Mouse (Mus musculus): ENCODE results near the gene Apoa4. TPM values are rescaled to one million over a fixed set of nuclear protein-coding genes. Genes with fewer than 3 reads are reported as not detected.

The Apoa4 gene
- polyA plus RNA-seq, 1 experiment from 2014 or later: not detected

DNA sequence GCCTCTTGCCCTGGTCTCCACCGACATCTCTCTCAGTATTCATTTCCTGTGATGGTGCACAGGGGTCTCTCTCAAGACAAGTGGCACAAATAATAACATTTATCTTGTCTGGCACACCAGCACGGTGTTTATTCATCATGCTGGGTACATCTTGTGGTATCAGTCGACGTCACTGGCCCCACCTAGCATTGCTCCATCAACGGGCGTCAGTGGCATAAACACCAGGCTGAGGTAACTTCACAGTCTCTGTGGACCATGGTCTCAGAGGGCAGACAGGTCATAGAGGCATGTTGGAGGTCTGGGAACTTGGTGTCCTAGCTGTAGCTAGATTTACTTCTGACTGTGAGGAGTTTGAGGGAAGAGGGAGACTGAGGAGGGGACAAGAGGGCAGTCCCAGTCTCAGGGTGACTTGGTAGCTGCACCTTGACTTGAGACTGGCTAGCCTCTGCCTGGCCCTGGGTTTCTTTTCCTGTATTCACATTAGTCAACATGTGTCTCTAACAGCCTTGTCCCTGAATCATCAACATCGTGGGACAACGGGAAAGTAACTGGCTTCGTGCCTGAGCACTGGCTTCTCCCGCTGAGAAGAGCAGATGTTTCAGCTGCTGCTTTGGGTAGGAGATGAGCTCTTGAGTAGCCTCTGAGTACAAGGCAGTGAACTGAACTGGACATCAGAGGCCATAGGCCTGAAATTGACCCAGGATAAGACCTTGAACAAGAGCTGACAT is 16.3 kb downstream of the Apoa4 start:
- H3K9me3 ChIP-seq (ENCODE audit: control insufficient read depth, low read length): no peaks in the 10 kb centered on the region
- ATAC-seq (ENCODE audit: insufficient read depth, low FRiP score, low TSS enrichment): no peak
- H3K4me3 ChIP-seq (ENCODE audit: low read depth, low read length): no peak overlapping the region
- H3K4me2 ChIP-seq (ENCODE audit: low read depth): no peak overlapping the region
- WGBS: 92% methylated on average over 10 of the region's 10 CpGs
- no peak for DNase-seq (ENCODE audit: low spot score)
- no peak overlapping the region for H3K9ac ChIP-seq (ENCODE audit: low read length)
- no peaks in the 10 kb centered on the region for H3K27me3 ChIP-seq (ENCODE audit: control insufficient read depth, insufficient read depth, low read length)
- no peak overlapping the region for H3K27ac ChIP-seq (ENCODE audit: low read depth, low read length)
- H3K4me1 ChIP-seq (ENCODE audit: control insufficient read depth, insufficient read depth, low read length): no peaks in the 10 kb centered on the region
- no peaks in the 10 kb centered on the region for H3K36me3 ChIP-seq (ENCODE audit: control insufficient read depth, insufficient read depth, low read length)

GRCm38 (mm10) chr9:46257546-46257945 is 17.1 kb downstream of the Apoa4 start:
- H3K9ac ChIP-seq (ENCODE audit: low read length): no peak overlapping the region
- ATAC-seq (ENCODE audit: insufficient read depth, low FRiP score, low TSS enrichment) (no peak), DNase-seq (ENCODE audit: low spot score) (no peak)
- H3K9me3 ChIP-seq (ENCODE audit: control insufficient read depth, low read length): no peaks in the 10 kb centered on the region
- no peak overlapping the region for H3K4me3 ChIP-seq (ENCODE audit: low read depth, low read length)
- H3K4me2 ChIP-seq (ENCODE audit: low read depth): no peak overlapping the region
- H3K27ac ChIP-seq (ENCODE audit: low read depth, low read length): no peak overlapping the region
- H3K27me3 ChIP-seq (ENCODE audit: control insufficient read depth, insufficient read depth, low read length): no peaks in the 10 kb centered on the region
- H3K36me3 ChIP-seq (ENCODE audit: control insufficient read depth, insufficient read depth, low read length): no peaks in the 10 kb centered on the region
- WGBS: 92% methylated on average over 3 of the region's 3 CpGs
- no peaks in the 10 kb centered on the region for H3K4me1 ChIP-seq (ENCODE audit: control insufficient read depth, insufficient read depth, low read length)

DNA sequence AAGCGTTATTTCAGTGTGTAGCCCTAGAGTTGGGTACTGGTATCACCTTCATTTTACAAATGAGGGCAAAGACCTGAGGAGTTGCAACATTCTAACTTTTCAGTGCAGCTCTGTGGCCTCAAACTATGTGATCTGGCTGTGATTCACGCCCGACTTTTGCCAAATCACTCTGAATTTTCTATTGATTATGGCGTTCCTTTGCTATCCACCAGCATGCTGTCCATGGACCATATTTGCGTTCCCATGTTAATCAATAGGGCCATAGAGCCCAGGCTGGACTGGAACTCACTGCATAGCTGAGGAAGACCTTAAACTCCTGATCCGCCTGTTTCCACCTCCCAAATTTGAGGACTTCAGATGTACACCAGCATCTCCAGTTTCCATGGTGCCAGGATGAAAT is 18.6 kb downstream of the Apoa4 start:
- no peaks in the 10 kb centered on the region for H3K27me3 ChIP-seq (ENCODE audit: control insufficient read depth, insufficient read depth, low read length)
- H3K4me1 ChIP-seq (ENCODE audit: control insufficient read depth, insufficient read depth, low read length): no peaks in the 10 kb centered on the region
- H3K4me2 ChIP-seq (ENCODE audit: low read depth): no peak overlapping the region
- 88% methylated on average over 6 of the region's 6 CpGs for WGBS
- ATAC-seq (ENCODE audit: insufficient read depth, low FRiP score, low TSS enrichment) (no peak), DNase-seq (ENCODE audit: low spot score) (no peak)
- H3K4me3 ChIP-seq (ENCODE audit: low read depth, low read length): no peak overlapping the region
- H3K27ac ChIP-seq (ENCODE audit: low read depth, low read length): no peak overlapping the region
- no peaks in the 10 kb centered on the region for H3K9me3 ChIP-seq (ENCODE audit: control insufficient read depth, low read length)
- H3K36me3 ChIP-seq (ENCODE audit: control insufficient read depth, insufficient read depth, low read length): no peaks in the 10 kb centered on the region
- no peak overlapping the region for H3K9ac ChIP-seq (ENCODE audit: low read length)

GRCm38 (mm10) chr9:46261131-46261530 is 20.6 kb downstream of the Apoa4 start:
- ATAC-seq (ENCODE audit: insufficient read depth, low FRiP score, low TSS enrichment) (no peak), DNase-seq (ENCODE audit: low spot score) (no peak)
- 87% methylated on average over 7 of the region's 7 CpGs for WGBS
- no peak overlapping the region for H3K4me2 ChIP-seq (ENCODE audit: low read depth)
- no peaks in the 10 kb centered on the region for H3K4me1 ChIP-seq (ENCODE audit: control insufficient read depth, insufficient read depth, low read length)
- H3K9me3 ChIP-seq (ENCODE audit: control insufficient read depth, low read length): no peaks in the 10 kb centered on the region
- H3K36me3 ChIP-seq (ENCODE audit: control insufficient read depth, insufficient read depth, low read length): no peaks in the 10 kb centered on the region
- H3K27ac ChIP-seq (ENCODE audit: low read depth, low read length): no peak overlapping the region
- H3K4me3 ChIP-seq (ENCODE audit: low read depth, low read length): no peak overlapping the region
- H3K27me3 ChIP-seq (ENCODE audit: control insufficient read depth, insufficient read depth, low read length): no peaks in the 10 kb centered on the region
- no peak overlapping the region for H3K9ac ChIP-seq (ENCODE audit: low read length)

DNA sequence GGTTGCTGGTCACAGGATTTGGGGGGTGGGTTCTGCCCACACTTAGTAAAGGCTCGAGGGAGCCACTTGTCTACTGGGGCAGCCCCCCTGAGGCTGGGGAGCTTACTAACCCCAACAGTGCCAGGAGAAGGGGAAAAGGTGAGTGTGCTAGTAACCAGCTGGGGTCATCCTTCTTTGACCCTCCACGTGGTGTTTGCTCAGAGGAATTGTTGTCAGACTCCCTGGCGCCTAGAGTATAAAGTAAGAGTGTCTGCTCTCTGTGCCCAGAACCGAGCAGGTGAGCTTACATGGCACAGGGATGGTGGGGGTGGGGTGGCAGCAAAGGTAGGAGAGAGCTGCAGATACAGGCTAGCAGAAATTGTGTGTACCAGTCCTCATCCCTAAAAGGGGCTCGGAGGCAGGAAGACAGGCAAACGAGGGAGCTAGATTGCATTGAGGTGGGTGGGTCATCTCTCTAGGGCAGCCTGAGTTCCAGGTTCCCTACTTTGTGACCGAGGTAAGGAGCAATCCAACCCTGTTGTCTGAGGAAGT is 27.9 kb downstream of the Apoa4 start, which contains the start of gene Apoa5:
Gene Apoa5 (plus strand): TSS at position 291 of the 531 bp plus-strand sequence.
- 59% methylated on average over 7 of the region's 7 CpGs for WGBS
- no peak for ATAC-seq (ENCODE audit: insufficient read depth, low FRiP score, low TSS enrichment)
- H3K9me3 ChIP-seq (ENCODE audit: control insufficient read depth, low read length): no peaks in the 10 kb centered on the region
- H3K27ac ChIP-seq (ENCODE audit: low read depth, low read length): no peak within 1 kb of the TSS
- H3K9ac ChIP-seq (ENCODE audit: low read length): no peak within 1 kb of the TSS
- no peak within 1 kb of the TSS for H3K4me3 ChIP-seq (ENCODE audit: low read depth, low read length)
- H3K4me2 ChIP-seq (ENCODE audit: low read depth): no peak within 1 kb of the TSS
- H3K4me1 ChIP-seq (ENCODE audit: control insufficient read depth, insufficient read depth, low read length): no peaks in the 10 kb centered on the region
- DNase-seq (ENCODE audit: low spot score): no peak
- H3K27me3 ChIP-seq (ENCODE audit: control insufficient read depth, insufficient read depth, low read length): no peaks in the 10 kb centered on the region
- H3K36me3 ChIP-seq (ENCODE audit: control insufficient read depth, insufficient read depth, low read length): no peaks in the 10 kb centered on the region

- Histone ChIP-seq H3K36me3 (ENCODE audit: control insufficient read depth, insufficient read depth, low read length) (no peaks in the 10 kb centered on the region), H3K27ac (ENCODE audit: low read depth, low read length) (no peak overlapping the region), H3K9ac (ENCODE audit: low read length) (no peak overlapping the region), H3K27me3 (ENCODE audit: control insufficient read depth, insufficient read depth, low read length) (no peaks in the 10 kb centered on the region), H3K4me2 (ENCODE audit: low read depth) (no peak overlapping the region), H3K4me3 (ENCODE audit: low read depth, low read length) (no peak overlapping the region), H3K9me3 (ENCODE audit: control insufficient read depth, low read length) (no peaks in the 10 kb centered on the region), H3K4me1 (ENCODE audit: control insufficient read depth, insufficient read depth, low read length) (no peaks in the 10 kb centered on the region)
- ATAC-seq (ENCODE audit: insufficient read depth, low FRiP score, low TSS enrichment): no peak
- no peak for DNase-seq (ENCODE audit: low spot score)
- WGBS: 91% methylated on average over 5 of the region's 5 CpGs
Measured at GRCm38 (mm10) chr9:46269125-46269524, 28.6 kb downstream of the Apoa4 start.

DNA sequence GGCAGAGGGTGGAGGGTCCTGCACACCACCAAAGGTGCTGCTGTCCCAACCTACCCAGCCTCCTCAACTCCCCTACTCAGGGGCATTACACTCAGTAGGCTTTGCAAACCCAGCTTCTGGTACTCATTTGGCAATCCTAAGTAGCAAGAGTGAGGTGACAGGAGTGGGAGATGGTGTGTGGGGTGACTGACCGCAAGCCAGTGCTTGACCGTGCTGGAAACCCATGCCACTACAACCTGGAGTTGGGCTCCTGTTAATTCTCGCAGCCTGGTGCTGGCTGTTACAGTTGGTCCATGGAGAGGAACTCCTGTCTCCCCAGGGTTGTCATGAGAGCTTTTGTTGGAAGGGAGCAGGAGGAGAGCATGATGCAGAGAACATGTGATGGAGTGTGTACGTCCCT is 30.3 kb downstream of the Apoa4 start:
- Histone ChIP-seq H3K27me3 (ENCODE audit: control insufficient read depth, insufficient read depth, low read length) (no peaks in the 10 kb centered on the region), H3K27ac (ENCODE audit: low read depth, low read length) (no peak overlapping the region), H3K4me3 (ENCODE audit: low read depth, low read length) (no peak overlapping the region), H3K4me1 (ENCODE audit: control insufficient read depth, insufficient read depth, low read length) (no peaks in the 10 kb centered on the region), H3K36me3 (ENCODE audit: control insufficient read depth, insufficient read depth, low read length) (no peaks in the 10 kb centered on the region), H3K9me3 (ENCODE audit: control insufficient read depth, low read length) (no peaks in the 10 kb centered on the region), H3K9ac (ENCODE audit: low read length) (no peak overlapping the region), H3K4me2 (ENCODE audit: low read depth) (no peak overlapping the region)
- WGBS: 91% methylated on average over 4 of the region's 4 CpGs
- DNase-seq (ENCODE audit: low spot score): no peak
- ATAC-seq (ENCODE audit: insufficient read depth, low FRiP score, low TSS enrichment): no peak

DNA sequence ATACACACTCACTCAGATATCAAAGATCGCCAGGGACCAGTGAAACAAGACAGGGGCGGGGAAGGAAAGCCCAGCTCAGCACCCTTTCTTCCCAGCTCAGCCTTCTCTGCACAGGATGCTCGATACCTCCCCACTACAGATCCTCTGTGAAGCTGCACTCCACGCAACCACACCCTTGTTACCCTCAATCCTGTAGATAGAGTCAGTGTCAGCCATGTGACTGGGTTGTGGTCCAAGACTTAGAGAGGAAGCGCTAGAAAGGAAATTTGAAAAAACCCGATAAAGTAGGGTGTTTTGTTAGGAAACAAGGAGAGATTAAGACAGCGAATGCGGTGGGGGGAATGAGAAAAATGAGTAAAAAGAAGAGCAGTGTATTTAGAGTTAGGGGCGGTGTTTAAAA is 31.6 kb downstream of the Apoa4 start:
- H3K27me3 ChIP-seq (ENCODE audit: control insufficient read depth, insufficient read depth, low read length): no peaks in the 10 kb centered on the region
- no peak overlapping the region for H3K4me2 ChIP-seq (ENCODE audit: low read depth)
- no peaks in the 10 kb centered on the region for H3K4me1 ChIP-seq (ENCODE audit: control insufficient read depth, insufficient read depth, low read length)
- no peak for DNase-seq (ENCODE audit: low spot score)
- H3K9ac ChIP-seq (ENCODE audit: low read length): no peak overlapping the region
- no peak overlapping the region for H3K4me3 ChIP-seq (ENCODE audit: low read depth, low read length)
- no peaks in the 10 kb centered on the region for H3K9me3 ChIP-seq (ENCODE audit: control insufficient read depth, low read length)
- 90% methylated on average over 9 of the region's 9 CpGs for WGBS
- H3K36me3 ChIP-seq (ENCODE audit: control insufficient read depth, insufficient read depth, low read length): peaks cover 2% of the 10 kb centered on the region; the same call in 1 of the 2 replicates
- no peak for ATAC-seq (ENCODE audit: insufficient read depth, low FRiP score, low TSS enrichment)
- no peak overlapping the region for H3K27ac ChIP-seq (ENCODE audit: low read depth, low read length)

Measured in neural tube, embryonic 11.5 days (tissue).